Mouse (Mus musculus): ENCODE measurements around the gene Gm45234.

Gm45234 gene

GRCm38 (mm10) chr6:124703789-124704188 lies 52.0 kb downstream of the Gm45234 start:
- no peak for DNase-seq

DNA sequence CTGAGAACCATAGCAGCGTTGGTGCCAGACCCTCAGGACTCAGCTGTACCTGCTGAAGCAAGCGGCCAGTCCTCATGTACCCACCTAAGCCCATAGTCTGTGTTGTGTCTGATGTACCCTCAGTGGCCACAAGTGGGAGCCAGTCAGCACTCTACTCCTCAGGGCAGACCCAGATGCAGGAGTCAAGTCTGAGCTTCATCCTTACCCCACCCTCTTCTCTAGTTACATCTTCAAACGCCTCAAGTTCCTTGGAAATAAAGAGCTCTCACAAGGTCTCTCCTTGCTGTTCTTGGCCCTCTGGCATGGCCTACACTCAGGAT lies 53.1 kb downstream of the Gm45234 start:
- DNase-seq, result peak; percentile 51

GRCm38 (mm10) chr6:124702102-124702783 lies 53.6 kb downstream of the Gm45234 start:
- no peak for DNase-seq

- no peak for DNase-seq
These were observed 54.5 kb downstream of the Gm45234 start for GRCm38 (mm10) chr6:124701338-124701737.

- peak; percentile 51 for DNase-seq
These were observed 55.7 kb downstream of the Gm45234 start for GRCm38 (mm10) chr6:124699962-124700610.

DNA sequence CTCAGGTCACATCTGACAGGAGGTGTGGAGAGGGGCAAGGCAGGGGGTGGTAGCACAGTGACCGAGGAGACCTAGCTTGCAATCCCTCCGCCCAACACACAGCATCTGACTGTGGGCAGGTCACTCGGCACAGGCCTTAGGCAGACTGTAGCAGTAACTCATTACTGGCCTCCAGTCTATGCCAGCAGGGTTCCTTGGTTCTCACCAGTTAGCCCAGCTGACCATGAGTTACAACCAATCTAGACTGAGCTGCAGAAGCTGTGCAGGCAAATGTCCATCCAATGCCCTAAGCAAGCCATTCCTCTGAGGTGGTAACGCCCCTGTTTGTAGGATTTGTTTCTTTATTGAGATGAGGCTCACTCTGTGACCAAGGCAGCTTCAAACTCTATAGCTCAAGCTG lies 56.5 kb downstream of the Gm45234 start:
- DNase-seq, result no peak

GRCm38 (mm10) chr6:124698751-124699150 lies 57.1 kb downstream of the Gm45234 start:
- no peak for DNase-seq

DNA sequence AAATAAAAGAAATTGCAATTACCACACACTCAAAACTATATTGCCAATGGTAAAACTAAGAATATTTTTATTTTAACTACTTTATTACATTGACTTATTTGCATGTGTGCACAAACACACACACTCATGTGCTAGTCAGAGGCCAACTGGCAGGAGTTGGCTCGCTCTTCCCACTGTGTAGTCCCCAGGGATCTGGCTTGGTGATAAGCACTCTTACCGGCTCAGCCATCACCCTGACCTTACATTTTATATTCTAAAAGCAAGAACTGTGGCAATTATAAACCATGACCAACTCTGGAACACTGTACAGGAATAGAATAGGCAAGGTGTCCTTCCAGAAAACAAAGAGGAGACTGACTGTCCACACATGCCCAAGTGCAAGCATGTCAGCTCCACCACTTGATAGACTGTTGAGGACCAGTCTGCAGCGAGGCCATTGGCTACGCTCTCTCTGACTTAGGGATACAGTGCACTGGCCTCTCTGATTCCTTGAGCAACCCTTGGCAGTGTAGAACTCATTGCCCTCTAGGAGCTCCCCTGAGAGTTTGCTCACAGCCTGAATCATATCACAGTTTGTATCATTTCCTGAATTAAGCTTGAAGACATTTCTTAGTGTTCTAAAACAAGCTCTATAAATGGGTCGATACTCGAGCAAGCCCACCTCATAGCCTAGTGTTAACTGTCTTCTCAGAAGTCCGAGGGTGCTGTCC lies 59.2 kb downstream of the Gm45234 start:
- DNase-seq, result no peak

DNA sequence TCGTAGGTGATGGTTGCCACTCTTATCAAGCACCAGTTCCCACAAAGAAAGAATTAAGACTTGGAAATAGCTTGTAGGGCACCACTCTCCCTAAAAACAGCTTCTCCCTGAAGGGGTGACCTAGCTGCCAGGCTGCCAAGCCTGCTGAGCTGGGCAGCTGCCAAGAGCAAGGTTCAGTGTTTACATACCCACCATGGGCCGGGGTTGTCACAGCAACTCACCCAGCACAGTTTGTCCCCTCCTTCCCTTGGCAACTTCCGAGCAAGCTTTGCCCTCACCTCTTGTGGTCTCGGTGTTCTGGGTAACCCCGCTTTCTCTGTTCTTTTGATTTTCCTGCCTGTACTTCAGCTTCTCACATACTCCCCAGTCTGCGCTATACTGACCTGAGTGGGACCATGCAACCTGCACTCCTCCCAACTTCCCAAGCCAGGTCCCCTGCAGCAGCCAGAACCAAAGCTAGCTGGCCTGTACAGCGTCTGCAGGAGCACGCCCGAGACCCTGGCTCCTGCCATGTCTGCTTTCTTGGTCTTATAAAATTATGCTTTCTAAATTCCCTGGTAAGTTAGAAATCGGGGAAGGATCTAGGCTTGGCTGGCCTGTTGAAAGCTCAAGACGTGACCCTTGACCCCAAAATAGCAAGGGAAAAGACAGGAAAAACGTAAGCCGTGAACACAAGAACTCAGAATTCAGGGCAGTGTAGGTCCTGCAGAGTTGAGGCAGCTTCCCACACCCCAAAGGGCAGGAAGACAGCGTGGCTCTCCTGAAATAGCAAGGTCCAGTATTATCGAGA lies 61.5 kb downstream of the Gm45234 start:
- DNase-seq, result peak; percentile 38

GRCm38 (mm10) chr6:124693243-124693981 lies 62.4 kb downstream of the Gm45234 start:
- DNase-seq, result no peak

DNA sequence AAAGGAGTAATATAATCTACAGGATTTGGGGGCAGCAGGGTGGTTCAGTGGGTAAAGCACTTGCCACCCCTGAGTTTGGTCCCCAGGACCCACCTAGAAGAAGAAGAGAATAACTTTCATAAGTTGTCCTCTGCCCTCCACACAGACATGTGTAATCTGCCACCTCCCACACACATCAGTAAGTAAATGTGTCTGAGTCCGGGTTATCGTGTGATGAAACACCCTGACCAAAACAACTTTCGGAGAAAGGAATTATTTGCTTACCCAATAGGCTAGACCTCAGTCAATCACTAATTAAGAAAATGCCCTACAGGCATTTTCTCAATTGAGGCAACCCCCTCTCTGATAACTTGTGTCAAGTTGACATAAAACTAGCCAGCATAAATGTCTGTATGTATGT lies 65.3 kb downstream of the Gm45234 start:
- DNase-seq, result no peak
